Mouse (Mus musculus) cerebellum, adult 9-11 months (tissue): ENCODE measurements around the gene Slc39a10.

Source experiments
- DNase-seq: peaks from one replicate; pipeline ENCODE4 v3.0.0; 2022

Slc39a10 gene

DNA sequence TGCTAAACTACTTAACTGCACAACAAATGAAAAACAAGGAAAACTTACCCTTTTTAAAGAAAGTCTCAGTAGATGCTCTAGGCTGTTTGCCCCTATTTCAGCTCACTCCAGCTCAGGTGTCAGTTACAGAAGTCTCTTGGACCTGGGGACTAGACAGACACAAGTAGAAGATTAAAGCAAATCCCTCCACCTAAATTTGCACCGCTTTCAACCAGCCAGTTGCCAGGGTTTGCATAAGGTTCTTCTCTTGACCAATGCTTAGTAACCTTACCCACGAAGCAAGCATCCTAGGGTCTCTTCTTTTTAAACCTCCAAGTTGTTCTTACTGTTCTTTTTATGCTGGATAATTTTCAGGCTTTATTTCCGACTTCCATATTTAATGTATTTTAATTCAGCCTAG is at the start of gene Slc39a10:
TSS of gene Slc39a10 (minus strand) at position 101 of the 400 bp plus-strand sequence.
- no peak for DNase-seq

DNA sequence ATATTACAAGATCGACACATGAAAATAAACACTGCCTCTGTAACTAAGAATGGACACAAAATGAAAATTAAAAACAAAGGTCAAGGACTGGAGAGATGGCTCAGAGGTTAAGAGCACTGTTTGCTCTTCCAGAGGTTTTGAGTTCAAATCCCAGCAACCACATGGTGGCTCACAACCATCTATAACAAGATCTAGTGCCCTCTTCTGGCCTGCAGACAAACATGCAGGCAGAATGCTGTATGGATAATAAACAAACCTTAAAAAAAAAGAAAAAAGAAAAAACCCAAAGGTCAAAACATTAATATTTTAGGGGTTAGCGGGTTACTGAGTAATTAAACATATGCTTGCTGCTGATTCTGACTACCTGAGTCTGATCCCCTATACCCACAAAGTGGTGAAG is 46.6 kb upstream of the Slc39a10 start:
- no peak for DNase-seq

DNA sequence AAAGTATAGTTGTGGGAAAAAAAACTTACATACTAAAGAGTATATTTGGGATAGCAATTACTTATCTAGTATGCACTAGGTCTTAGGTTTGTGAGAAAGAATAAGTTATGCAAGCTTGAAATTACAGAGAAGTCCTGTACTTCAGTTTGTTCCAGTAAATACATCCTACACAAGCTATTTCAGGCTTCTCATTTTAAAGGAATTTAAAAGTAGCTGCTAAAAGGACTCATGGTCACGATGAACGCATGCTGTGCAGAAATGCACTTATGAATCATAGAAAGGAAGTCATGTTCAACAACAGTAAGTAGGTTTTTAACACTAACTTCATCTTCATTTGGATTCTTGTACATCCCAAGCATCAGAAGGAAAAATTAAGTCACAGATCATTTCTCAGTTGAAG is 45.0 kb upstream of the Slc39a10 start:
- no peak for DNase-seq

DNA sequence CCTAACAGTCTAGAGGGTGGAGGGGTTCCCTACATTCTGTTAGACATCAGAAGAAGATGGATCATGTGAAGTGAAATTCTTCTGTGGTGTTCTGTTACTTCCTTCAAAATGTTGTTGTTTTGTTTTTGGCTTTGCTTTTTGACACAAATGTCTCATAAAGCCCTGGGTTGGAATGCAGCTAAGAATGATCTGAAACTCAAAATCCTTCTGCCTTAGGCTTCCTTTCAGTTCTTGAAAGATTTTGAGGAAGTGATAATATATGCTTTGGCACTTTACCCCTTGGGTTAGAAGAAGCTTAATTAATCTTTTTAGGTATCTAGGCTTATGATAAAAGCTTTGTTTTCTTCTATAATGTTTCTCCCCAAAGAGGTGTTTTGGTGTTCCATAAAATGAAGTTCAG is 34.5 kb upstream of the Slc39a10 start:
- DNase-seq, result no peak

DNA sequence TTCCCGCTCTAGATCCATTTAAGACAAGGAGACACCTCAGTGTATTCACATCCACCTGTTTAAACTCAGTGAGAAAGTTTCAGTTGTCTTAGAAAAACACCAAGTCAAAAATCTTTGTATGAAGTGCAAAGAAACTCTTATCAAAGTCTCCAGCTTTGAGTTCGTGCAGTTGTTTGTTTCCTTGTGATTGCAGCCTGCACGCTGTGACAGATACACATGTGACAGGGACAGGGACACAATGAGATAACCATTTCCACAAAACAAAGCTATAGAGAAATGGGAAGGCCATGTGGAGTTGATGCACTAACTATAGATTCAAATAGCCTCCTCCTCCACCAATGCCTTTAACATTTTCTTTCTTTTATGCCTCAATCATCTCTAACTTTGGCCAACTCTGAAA is 33.6 kb upstream of the Slc39a10 start:
- no peak for DNase-seq

DNA sequence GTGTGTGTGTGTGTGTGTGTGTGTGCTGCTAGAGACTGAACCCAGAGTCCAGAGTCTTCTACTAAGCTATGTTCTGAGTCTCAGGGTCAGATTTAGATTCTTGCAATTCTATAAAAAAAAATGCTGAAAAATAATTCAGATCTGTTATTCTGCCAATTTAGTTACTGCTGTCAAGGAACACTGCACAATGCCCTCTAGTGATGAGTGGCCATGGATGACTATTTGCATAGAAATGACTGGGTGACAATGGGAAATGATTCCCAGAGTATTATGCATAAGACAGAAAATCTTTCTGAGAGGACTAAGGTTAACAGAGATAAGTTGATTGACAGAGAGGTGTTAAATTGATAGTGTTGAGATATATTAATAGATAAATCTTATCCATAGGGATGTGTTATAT is 32.3 kb upstream of the Slc39a10 start:
- no peak for DNase-seq

DNA sequence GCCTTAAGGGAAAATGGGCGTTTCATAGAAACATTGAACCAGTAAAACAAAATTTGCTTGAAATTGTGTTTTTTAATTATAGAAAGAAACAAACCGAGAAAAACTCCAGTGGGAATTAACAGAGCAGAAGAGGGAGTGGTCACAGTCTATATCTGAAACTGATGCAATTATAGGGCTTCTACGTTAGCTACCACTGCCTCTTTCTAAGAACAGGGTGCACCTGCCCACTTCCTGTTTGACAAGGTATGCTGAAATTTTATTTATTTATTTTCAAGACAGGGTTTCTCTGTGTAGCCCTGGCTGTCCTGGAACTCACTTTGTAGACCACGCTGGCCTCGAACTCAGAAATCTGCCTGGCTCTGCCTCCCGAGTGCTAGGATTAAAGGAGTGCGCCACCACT is 30.3 kb upstream of the Slc39a10 start:
- no peak for DNase-seq

DNA sequence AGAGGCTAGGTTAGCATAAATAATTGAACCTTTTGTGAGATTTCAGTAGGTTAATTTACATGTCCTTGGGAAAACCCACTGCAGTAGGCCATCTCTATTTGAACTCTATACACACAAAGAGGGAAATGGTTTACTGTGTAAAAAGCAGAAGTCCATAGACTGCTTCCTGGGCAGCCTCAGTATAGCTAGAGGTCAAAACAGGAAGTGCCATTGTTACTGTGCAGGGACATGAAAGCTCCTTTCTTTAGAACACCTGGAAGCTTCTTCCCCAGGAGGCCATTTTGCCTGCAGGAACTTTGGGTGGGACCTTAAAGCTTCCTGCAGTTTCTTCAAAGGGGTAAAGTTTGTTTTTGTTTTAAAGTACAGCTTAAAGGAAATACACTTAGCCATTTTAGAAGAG is 29.0 kb upstream of the Slc39a10 start:
- no peak for DNase-seq

DNA sequence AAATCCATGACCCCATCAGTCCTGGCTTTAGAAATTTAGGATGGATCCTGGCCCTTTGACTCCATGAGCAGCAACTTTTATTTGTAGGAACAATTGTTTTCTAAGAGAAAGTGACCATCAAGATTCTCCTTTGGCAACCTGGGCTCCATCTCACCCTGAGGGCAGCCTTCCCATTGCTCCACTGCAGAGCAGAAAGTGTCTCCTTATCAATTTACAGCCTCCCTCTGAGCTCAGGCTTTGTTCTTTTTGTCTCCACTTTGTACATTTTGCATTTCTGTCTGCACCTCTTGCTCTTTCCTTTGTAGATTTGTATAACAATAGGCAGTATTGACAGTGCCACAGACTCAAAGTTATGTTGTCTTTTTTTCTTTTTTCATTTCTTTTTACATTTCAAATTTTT is 23.6 kb upstream of the Slc39a10 start:
- no peak for DNase-seq

DNA sequence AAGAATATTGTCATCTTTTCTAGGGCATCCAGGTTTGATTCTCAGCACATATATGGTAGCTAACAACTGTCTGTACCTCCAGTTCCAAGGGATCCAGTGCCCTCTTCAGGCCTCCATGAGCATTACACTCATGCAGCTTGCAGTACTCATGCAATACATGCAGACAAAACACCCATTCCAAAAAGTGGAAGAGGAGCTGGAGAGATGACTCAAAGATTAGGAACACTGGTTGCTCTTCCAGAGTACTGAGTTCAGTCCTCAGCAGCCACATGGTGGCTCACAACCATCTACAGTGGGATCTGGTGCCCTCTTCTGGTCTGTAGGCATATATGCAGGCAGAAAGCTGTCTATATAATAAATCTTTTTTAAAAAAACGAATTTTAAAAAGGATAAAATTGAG is 21.7 kb upstream of the Slc39a10 start:
- DNase-seq, result no peak

DNA sequence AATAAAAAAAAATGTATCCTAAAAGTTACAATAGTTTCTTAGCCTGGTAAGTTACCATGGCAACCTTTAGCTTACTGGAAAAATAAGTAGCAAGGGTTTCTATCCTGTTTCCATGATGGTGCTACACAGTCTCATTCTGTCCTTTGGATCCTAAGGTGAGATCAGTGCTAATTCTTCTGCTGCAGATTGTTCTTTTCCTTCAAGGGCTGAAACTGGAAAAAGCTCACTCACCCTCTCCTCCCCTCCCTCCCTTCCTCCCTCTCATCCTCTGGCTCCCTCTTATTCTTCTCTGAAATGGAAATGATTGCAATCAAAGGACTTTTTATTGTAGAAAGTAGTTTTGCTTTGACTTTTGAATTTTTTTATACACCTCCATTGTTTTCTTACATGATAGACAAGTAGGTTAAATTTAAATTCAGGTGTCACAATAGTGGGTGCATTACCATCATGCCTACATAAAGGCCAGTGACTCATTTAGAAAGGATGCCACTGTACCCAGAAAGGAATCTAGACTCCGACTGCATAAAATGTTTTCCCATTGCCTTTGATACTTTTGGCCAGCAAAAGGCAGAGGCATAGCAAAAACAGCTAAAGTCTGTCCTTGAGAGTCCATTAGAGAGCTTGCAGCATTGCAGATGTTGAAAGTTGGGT is 20.0 kb upstream of the Slc39a10 start:
- no peak for DNase-seq

DNA sequence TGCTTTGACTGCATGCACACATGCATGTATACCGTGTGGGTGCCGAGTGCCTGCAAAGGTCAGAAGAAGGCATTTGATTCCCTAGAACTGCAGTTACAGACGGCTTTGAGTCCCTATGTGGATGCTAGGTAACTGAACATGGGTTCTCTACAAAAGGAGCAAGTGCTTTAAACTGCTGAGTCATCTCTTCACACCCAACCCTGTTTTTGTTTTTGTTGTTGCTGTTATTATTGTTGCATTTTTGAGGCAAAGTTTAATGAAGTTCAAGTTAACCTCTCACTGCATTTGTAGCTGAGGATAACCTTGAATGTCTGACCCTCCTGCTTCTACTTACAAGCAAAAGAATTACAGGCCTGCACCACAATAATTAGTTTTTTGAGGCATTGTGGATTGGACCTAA is 17.5 kb upstream of the Slc39a10 start:
- no peak for DNase-seq

DNA sequence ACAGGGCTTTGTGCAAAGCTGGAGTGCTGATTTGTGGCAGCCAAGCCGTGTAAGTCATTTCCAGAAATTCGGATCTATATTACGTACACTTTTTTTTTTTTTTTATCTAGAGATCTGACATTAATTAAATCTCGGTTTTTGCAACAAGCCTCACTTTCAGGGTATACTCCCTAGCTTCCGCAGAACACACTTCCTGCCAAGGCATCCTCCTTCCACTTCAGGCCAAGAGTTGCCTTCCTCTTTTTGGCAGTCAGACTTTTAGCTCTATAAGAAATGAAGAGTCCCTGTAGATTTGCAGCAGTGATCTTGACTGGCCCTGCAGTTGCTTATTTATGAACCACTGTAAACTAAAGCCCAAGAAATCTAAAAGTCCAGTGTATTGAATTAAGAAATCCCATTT is 13.1 kb upstream of the Slc39a10 start:
- DNase-seq, result no peak

DNA sequence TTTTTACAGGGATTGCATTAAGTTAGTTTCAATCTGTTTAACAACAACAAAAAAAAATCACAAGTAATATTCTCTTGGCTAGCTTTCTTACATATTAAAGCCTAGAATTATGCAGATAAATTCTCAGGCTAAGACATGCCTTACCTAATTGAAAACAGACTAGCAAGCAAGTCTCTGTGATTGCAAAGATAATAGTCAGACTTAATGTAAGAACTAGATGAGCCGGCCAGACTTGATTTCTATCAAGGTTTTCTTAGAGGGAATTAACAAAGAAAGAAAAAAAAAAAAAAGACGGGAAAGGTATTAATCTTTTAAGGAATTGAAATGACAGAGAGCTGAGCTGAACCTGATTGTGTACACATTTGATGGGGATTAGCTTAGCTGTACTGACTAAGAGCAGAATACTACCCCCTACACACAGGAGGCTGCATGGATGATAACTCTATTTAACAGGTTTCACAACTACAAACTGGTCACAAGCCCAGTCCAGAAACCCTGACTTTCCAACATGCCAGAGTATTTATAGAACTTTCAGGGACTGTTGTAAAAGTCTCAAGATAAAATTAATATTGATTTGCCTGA is 9.5 kb upstream of the Slc39a10 start:
- DNase-seq, result no peak

DNA sequence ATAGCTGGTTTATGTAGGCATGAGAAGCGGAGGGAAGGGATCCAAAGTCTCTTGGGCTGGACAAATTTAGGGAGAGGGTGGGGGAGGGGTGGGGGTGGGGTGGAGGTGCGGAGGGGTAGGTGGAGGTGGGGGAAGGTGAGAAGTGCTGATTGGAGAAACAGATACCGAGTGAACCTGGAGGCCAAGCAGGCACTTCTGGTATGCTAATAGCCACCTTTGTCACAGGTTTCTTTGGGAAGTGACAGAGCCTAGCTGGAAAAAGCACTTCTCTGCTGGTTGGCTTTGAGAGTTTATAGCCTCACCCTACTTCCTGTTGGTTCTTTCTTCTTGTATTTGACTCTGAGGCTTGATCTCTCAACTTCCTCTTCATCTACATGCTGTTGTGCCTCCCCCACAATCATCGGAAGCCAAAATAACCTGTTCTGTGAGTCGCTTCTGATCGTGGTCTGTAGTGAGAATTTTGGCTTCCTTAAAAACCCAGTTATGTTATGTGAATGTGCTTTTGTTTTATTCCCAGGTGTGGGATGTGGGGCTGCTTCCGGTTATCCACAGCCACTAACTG is 1.7 kb upstream of the Slc39a10 start:
- no peak for DNase-seq

DNA sequence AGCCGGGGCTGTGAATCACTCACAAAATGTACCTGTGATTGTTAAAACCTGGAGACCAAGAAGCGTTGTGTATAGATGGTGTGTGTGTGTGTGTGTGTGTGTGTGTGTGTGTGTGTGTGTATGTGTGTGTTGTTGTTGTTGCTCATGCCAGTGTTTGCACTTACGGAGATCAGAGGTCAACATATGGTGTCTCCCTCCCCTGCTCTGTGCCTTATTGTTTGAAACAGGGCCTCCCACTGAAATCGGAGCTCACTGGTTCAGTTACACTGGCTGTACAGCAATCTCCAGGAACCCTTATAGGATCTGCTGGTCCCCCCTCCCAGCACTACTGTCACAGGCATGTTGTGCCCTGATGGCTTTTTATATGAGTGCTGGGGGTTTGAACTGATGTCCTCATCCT is 3.9 kb downstream of the Slc39a10 start:
- no peak for DNase-seq

DNA sequence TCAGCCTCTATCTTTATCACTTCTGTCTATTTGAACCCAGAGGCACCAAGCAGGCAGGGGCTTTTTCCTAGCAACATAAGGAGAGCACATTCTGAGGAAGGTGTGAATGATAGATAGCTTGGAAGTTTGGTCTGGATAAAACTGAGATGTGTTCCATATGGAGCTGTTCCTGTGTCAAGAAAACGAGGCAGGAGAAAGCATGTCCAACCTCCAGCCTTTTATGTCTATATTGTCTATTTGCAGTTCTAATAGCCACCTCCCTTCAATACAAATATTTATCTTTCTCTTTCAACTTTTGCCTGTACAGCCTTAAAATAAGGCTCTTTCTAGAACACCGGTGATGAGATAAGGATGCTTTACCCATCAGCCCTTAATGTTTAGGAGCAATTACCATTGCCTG is 4.3 kb downstream of the Slc39a10 start:
- no peak for DNase-seq

DNA sequence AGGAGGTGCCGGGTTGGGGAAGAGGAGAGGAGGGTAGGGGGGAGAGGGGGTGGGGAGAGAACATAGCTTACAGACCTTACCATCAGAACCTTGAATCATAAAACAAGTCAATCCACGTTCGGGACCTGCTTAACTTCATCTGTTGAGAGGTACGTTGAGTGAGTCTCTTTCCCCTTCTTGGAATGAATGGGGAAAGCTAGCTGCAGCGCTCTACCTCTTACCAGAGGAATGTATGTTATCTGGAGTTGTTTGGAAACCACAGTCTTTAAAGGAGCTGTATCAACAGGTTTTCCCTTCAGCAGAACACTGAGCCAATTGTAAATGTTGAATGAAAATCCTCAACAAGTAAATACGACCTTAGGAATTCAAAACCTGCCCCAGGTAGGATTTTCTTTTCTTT is 4.7 kb downstream of the Slc39a10 start:
- DNase-seq, result no peak

DNA sequence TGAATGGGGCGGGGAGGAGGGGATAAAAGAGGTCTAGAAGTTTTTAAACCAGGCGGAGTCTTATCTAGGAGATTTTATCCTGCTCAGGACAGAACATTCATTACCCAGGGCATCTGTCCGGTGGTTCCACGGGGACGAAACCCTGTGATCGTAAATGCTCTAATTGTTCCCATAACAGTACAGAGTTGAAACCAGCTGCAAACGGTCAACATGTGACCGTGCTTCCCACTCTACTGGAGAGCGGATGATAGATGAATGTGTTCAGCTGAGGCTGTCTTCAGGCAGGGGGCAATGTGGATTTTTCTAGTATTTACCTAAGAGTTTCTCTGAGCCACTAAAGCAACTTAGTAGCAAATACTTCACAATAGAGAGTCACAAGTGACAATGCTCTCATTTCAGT is 6.6 kb downstream of the Slc39a10 start:
- DNase-seq, result no peak

DNA sequence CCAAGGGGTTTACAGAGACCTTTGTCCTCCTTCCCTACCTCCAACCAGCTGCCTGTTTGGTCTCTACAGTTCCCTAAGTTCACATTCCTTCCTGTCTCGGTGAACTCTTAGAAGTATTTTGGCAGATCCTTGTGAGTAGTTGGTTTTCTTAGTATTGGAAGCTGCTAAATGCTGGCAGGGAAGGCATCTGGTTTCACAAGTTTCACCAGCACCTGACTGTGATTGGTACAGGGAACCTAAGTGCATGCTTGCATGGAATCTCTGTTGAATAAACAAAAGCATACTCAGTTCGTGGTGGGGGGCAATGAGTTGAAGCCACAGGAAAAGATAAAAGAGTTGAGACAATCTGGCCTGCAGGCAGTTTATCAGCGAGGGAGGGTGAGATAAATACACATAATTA is 7.4 kb downstream of the Slc39a10 start:
- no peak for DNase-seq

DNA sequence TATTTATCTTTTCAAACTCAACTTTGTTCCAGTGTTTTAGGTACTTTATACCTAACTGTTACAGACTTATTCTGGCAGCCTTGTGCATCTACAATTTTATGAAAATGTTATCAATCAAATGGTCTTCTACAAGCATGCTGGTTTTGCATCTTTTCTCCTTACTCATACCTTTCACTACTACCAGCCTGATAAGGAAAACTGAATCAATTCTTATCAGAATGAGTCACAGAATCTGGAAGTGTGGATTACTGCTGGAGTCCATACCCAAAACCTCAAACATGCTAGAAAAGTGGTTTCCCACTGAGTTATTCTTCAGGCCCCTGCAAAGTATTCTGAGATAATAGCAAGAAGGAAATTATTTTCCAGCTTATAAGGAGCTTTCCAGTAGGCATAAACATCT is 12.7 kb downstream of the Slc39a10 start:
- no peak for DNase-seq

DNA sequence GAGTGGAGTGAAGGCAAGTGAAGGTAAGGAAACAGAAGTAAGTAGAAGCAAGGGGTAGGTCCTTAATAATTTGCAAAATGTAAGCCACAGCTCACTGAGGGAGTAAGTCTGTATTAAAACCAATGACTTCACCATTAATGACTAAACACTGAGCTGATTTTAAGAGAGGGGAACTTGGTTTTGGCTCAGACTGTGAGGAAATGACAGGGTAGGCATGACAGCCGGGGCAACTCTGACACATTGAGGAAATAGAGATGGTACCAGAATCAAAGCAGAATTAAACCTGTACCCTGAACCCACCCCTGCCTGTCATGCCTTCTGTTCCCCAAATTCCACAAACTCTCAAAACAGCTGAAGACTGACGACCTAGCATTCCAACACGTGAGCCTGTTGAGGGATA is 18.9 kb downstream of the Slc39a10 start:
- no peak for DNase-seq

DNA sequence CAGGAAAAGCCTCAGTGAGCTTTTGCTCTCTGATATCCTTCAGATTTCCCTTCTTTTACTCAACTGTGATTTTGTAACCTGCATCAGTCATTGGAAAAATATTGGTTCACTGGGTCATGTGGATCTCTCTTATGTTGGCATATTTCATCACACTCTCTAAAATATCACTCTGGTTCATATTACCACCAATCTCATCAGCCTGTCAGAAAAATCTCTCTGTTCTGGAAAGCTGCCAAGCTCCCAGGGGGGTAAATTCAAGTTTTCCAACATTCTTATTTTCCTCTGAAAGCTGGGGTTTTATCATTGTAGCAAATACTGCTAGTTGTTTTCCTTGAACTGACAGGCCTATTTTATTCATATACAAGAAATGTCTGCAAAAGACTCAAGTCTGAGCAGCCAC is 22.9 kb downstream of the Slc39a10 start:
- DNase-seq, result no peak

DNA sequence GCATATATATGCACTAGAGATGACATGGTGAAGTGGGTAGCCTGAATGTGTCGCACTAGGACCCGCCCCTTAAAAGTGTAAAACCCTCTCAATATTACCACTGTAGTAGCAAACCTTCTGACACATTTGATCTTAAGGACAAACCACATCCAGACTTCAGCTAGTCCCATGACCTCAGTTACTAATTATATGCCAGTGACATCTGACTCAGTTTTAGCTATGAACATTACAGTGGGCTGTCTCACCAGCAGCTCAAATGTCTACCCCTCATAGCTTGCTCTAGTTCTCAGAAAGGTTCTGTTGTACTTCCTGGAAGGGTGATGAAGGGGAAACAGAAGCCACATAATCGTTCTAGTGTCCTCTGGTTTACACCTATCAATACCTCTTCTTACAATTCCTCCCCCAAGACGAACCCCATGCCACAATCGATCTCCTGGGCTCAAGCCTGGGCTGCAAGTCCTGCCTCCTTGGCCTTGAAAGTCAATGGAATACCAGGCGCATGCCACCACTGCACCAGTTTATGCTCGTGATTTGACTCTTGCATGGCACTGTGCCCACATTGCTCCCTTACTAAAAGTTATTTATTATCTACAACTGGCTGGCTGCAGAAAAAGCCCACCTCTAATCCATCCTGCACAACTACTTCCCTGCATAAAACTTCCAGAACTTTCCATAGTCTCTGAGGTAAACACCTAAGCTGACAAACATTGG is 28.3 kb downstream of the Slc39a10 start:
- DNase-seq, result no peak
